Mouse (Mus musculus) bone marrow macrophage, adult 2 months (primary cell): ENCODE measurements at regions not wholly inside any gene's neighbourhood (a gene's known extent, or its start where the extent isn't known, plus 50 kb on each side); places are given as distances from the start of the nearest gene placed in this dataset.

Experiments
- CTCF ChIP-seq: IDR thresholded peaks from 2 replicates; pipeline ENCODE4 v1.5.1; 2012; ENCODE audit warnings: low read depth, mild to moderate bottlenecking, low read length, moderate library complexity
- POLR2A ChIP-seq: IDR thresholded peaks from 2 replicates; pipeline ENCODE4 v1.6.1; 2012; ENCODE audit warnings: mild to moderate bottlenecking, low read depth, low read length, borderline replicate concordance

DNA sequence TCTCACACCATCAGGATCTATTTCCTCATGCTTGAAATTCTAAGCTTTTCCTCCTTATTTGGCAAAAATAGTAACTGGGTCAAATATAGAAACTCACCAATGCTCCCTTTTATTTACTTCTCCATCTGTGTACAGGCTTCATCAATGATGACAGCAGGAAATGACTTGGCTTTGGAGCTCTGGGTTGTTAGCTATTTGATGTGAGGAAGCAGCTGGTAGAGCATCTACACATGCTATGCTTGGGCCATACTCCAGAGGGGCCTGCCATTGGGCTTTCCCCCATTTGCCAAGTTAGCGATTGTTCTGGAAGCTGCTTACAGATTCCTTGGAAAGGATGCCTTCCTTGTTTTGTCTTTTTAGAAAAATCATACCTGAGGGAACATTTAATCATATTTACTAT is 181.5 kb upstream of the F9 start:
- TF ChIP-seq CTCF, result no peak
- no peak for TF ChIP-seq POLR2A
